Mouse (Mus musculus) liver, embryonic 14.5 days (tissue): Measurements from ENCODE around the gene Sqstm1. TPM values are rescaled to one million over a fixed set of nuclear protein-coding genes. Genes with fewer than 3 reads are reported as not detected.
"Not testable (repeated sequence)": the region's sequence is repeated elsewhere in the genome, so short reads cannot be mapped to it uniquely, and the experiment has no call there.

Experiments used
- ATAC-seq: fragments of 200-750 bp; cut with Nextera tagmentation; 2 replicates; pipeline ENCODE4 v1.8.0; 2017; ENCODE audit warnings: moderate number of reproducible peaks, mild to moderate bottlenecking, moderate library complexity; ENCODE audit not compliant: insufficient read depth
- DNase-seq, 3 experiments: peaks; one replicate each; pipeline ENCODE4 v3.0.0-alpha.2; 2012 to 2013; ENCODE audit warnings: low read depth in 3 of 3, low spot score in 3 of 3
- H3K27ac ChIP-seq: fragments of 300-500 bp; sonication (generic); 2 replicates; pipeline ENCODE4 v1.5.1; 2014; ENCODE audit warnings: moderate library complexity, mild to moderate bottlenecking, control low read depth, inconsistent platforms
- H3K27me3 ChIP-seq: fragments of 300-500 bp; sonication (generic); 2 replicates; pipeline ENCODE4 v1.6.1; 2014; ENCODE audit warnings: mild to moderate bottlenecking, low read length, moderate library complexity; ENCODE audit not compliant: control insufficient read depth, insufficient read depth
- H3K36me3 ChIP-seq: fragments of 300-500 bp; sonication (generic); replicated peaks from 2 replicates; pipeline ENCODE4 v1.6.1; 2014; ENCODE audit warnings: low read depth; ENCODE audit not compliant: control insufficient read depth, insufficient read depth
- H3K4me1 ChIP-seq, 2 experiments: fragments of 200-500 bp in 1 of 2; fragments of 300-500 bp in 1 of 2; sonication (generic) in 1 of 2; replicated peaks; 2 replicates each; pipeline ENCODE4 v1.6.1; 2012 to 2014; ENCODE audit warnings: antibody characterized with exemption in 1 of 2, inconsistent platforms in 1 of 2, low read length in 1 of 2; ENCODE audit not compliant: control insufficient read depth in 2 of 2, insufficient read depth in 2 of 2
- H3K4me2 ChIP-seq: fragments of 300-500 bp; sonication (generic); 2 replicates; pipeline ENCODE4 v1.6.1; 2014; ENCODE audit warnings: low read depth, mild to moderate bottlenecking, control low read depth, moderate library complexity
- H3K4me3 ChIP-seq, 2 experiments: fragments of 200-500 bp in 1 of 2; fragments of 300-500 bp in 1 of 2; sonication (generic) in 1 of 2; 2 replicates each; pipeline ENCODE4 v1.5.1; 2012 to 2014; ENCODE audit warnings: low read depth in 2 of 2, low read length in 2 of 2, mild to moderate bottlenecking in 2 of 2, control low read depth in 1 of 2, inconsistent platforms in 1 of 2, moderate library complexity in 1 of 2; ENCODE audit not compliant: insufficient read depth in 1 of 2
- H3K9ac ChIP-seq: fragments of 300-500 bp; sonication (generic); replicated peaks from 2 replicates; pipeline ENCODE4 v1.6.1; 2014; ENCODE audit warnings: mild to moderate bottlenecking, control low read depth, moderate library complexity
- H3K9me3 ChIP-seq: fragments of 300-500 bp; sonication (generic); 2 replicates; pipeline ENCODE4 v1.6.1; 2016; ENCODE audit warnings: low read length, mixed read lengths; ENCODE audit not compliant: control insufficient read depth
- CTCF ChIP-seq: IDR thresholded peaks from 2 replicates; pipeline ENCODE4 v1.5.1; 2016; ENCODE audit warnings: antibody characterized with exemption, low read depth, control low read depth
- EP300 ChIP-seq: IDR thresholded peaks from 2 replicates; pipeline ENCODE4 v1.6.1; 2016; ENCODE audit warnings: antibody characterized with exemption, low read depth
- WGBS: fragments of 180-500 bp; shearing (Covaris S2); extraction: QIAGEN DNeasy Blood & Tissue Kit; methylation state at CpG from one replicate; pipeline ENCODE4 v1.1.7; 2014; ENCODE audit not compliant: insufficient replicate concordance; 5-methylcytosine and 5-hydroxymethylcytosine counted together
- polyA plus RNA-seq, 2 experiments: library from polyadenylated mRNA; depleted of rRNA in 1 of 2; stranded (reverse) in 1 of 2; unstranded in 1 of 2; fragments of >200 nt; fragmentation: Nextera tagmentation in 1 of 2; extraction: Ambion mirVana in 1 of 2; gene quantifications; 2 replicates each; pipeline versions ENCODE4 v1.2.1 to v1.2.3; 2012 to 2014

Gene Sqstm1
- polyA plus RNA-seq, 2 experiments = 43.7 to 103 TPM

DNA sequence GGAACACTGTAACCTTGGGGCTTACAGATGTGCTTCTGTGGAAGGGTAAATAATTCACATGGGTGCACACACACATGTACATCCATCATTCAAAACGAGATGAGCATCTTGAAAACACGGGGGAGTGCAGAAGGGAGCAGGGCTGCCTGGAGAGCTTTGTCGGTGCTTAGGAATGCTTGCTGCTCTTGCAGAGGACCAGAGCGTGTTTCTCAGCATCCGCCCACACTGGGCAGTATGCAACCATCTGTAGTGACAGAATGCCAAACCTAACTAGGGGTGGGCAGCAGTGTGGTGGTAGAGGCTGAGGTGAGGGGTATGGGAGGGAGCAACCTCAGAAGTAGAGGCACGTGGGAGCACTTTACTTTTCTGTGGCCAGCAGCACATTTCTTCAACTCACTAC is 33.5 kb downstream of the Sqstm1 start:
- Histone ChIP-seq H3K36me3 (no peaks in the 10 kb centered on the region), H3K9me3 (no peaks in the 10 kb centered on the region), H3K4me1 (peaks cover 5 to 17% of the 10 kb centered on the region in 2 experiments), H3K27ac (no peak overlapping the region), H3K4me2 (no peak overlapping the region), H3K27me3 (no peaks in the 10 kb centered on the region), H3K9ac (no peak overlapping the region), H3K4me3 (no peak overlapping the region)
- ATAC-seq = no peak
- no peak for TF ChIP-seq EP300
- no peak for TF ChIP-seq CTCF
- no peak for DNase-seq
- 79% methylated on average over 6 of the region's 6 CpGs for WGBS

DNA sequence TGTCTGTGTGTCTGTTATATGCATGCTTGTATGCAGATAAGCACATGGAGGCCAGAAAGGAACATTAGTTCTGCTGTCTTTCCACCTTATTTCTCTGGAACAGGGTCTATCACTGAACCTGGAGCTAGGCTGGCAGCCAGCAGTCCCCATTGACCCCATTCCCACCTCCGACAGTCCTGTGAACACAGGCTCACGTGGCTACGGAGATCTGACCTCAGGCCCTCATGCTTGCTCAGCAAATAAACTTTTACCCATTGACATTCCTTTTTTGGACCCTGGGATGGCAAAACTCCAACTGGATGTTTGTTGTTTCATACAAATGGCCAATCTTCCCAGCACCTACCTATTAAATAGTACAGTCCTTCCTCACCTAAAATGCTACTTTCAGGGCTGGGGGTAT is 34.3 kb downstream of the Sqstm1 start:
- 71% methylated on average over 3 of the region's 3 CpGs for WGBS

GRCm38 (mm10) chr11:50174730-50175187 is 35.9 kb downstream of the Sqstm1 start:
- Histone ChIP-seq H3K4me3 (peak overlapping the region; percentile 64 to 77), H3K27me3 (no peaks in the 10 kb centered on the region), H3K4me1 (peaks cover 5 to 17% of the 10 kb centered on the region in 2 experiments), H3K36me3 (no peaks in the 10 kb centered on the region; the same call in 1 of the 2 replicates), H3K9me3 (no peaks in the 10 kb centered on the region), H3K4me2 (peak overlapping the region; percentile 64), H3K27ac (peak overlapping the region; percentile 64), H3K9ac (peak overlapping the region; percentile 72)
- TF ChIP-seq CTCF = no peak; the same call in 1 of the 2 replicates
- TF ChIP-seq EP300 = no peak; the same call in 1 of the 2 replicates
- DNase-seq (peak; percentile 95 to 98 (median 96)), ATAC-seq (peak; percentile 99)
- under 1% methylated on average over 27 of the region's 27 CpGs for WGBS

More for the DNA sequence above, 34.3 kb downstream of the Sqstm1 start:
- Histone ChIP-seq H3K4me3 (no peak overlapping the region), H3K9me3 (no peaks in the 10 kb centered on the region), H3K36me3 (no peaks in the 10 kb centered on the region), H3K9ac (no peak overlapping the region), H3K4me1 (peaks cover 5 to 17% of the 10 kb centered on the region in 2 experiments), H3K27me3 (no peaks in the 10 kb centered on the region), H3K4me2 (no peak overlapping the region), H3K27ac (no peak overlapping the region)
- DNase-seq (peak in 1 of 3 experiments; percentile 26), ATAC-seq (no peak)
- TF ChIP-seq CTCF (no peak), EP300 (no peak)

GRCm38 (mm10) chr11:50174111-50174729 is 36.4 kb downstream of the Sqstm1 start, which contains the start of gene Mrnip:
Gene Mrnip (plus strand): TSS chr11:50174444.
- not testable (repeated sequence) for H3K27me3 ChIP-seq, DNase-seq, H3K36me3 ChIP-seq, H3K9me3 ChIP-seq, ATAC-seq
- H3K4me3 ChIP-seq = peak within 1 kb of the TSS; percentile 64 to 77
- H3K9ac ChIP-seq = peak within 1 kb of the TSS; percentile 72
- WGBS = 5% methylated on average over 19 of the region's 19 CpGs
- H3K27ac ChIP-seq = peak within 1 kb of the TSS; percentile 64
- peak within 1 kb of the TSS; percentile 64 for H3K4me2 ChIP-seq
- H3K4me1 ChIP-seq = peaks cover 5 to 17% of the 10 kb centered on the region in 2 experiments

DNA sequence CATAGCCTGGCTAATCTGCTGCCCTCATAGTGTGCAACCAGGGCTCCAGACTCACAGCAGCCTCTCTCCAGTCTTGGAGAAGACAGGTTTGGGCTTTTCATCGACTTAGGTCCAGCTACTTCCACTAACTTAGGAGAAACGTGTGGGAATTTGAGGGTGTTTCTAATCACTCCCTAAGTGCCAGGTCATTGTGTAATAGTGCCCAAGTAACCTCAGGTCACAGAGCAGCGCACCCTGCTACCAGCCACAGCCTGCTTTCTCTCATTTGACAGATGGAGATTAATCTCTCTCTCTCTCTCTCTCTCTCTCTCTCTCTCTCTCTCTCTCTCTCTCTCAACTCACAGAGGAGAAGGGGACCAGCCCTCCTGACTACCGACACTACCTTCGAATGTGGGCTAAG is 42.3 kb downstream of the Sqstm1 start:
- TF ChIP-seq EP300 (no peak), CTCF (no peak)
- peaks cover 3% of the 10 kb centered on the region; the same call in 1 of the 2 replicates for H3K36me3 ChIP-seq
- DNase-seq (no peak), ATAC-seq (no peak)
- no peaks in the 10 kb centered on the region for H3K9me3 ChIP-seq
- no peak overlapping the region for H3K9ac ChIP-seq
- H3K27ac ChIP-seq = no peak overlapping the region
- H3K4me3 ChIP-seq = no peak overlapping the region
- H3K4me2 ChIP-seq = no peak overlapping the region
- H3K27me3 ChIP-seq = no peaks in the 10 kb centered on the region
- WGBS = 68% methylated on average over 5 of the region's 5 CpGs
- H3K4me1 ChIP-seq = no peaks in the 10 kb centered on the region
